Mouse (Mus musculus) lung, postnatal 25 days (tissue): ENCODE results near the gene 4930412O13Rik.

Experiments
- DNase-seq: peaks from one replicate; pipeline ENCODE4 v3.0.0; 2022; ENCODE audit warnings: low spot score

The 4930412O13Rik gene

GRCm38 (mm10) chr2:9881051-9881591 is at the start of gene 4930412O13Rik:
Gene 4930412O13Rik (plus strand): TSS chr2:9881252.
- DNase-seq: no peak

GRCm38 (mm10) chr2:9833712-9834111 is 47.3 kb upstream of the 4930412O13Rik start:
- no peak for DNase-seq

- no peak for DNase-seq
These were observed 45.9 kb upstream of the 4930412O13Rik start for GRCm38 (mm10) chr2:9835195-9835594.

GRCm38 (mm10) chr2:9852851-9853576 is 28.0 kb upstream of the 4930412O13Rik start:
- no peak for DNase-seq

GRCm38 (mm10) chr2:9855861-9856260 is 25.2 kb upstream of the 4930412O13Rik start:
- no peak for DNase-seq

- no peak for DNase-seq
These were observed 20.4 kb upstream of the 4930412O13Rik start for GRCm38 (mm10) chr2:9860698-9861097.

GRCm38 (mm10) chr2:9867092-9867825 is 13.8 kb upstream of the 4930412O13Rik start:
- no peak for DNase-seq

- no peak for DNase-seq
These were observed 9.8 kb upstream of the 4930412O13Rik start for GRCm38 (mm10) chr2:9871141-9871716.

GRCm38 (mm10) chr2:9871798-9872197 is 9.3 kb upstream of the 4930412O13Rik start:
- no peak for DNase-seq

- DNase-seq: no peak
These were observed 8.4 kb upstream of the 4930412O13Rik start for GRCm38 (mm10) chr2:9872682-9873081.

GRCm38 (mm10) chr2:9873757-9874156 is 7.3 kb upstream of the 4930412O13Rik start:
- no peak for DNase-seq

GRCm38 (mm10) chr2:9874467-9875219 is 6.4 kb upstream of the 4930412O13Rik start:
- no peak for DNase-seq

GRCm38 (mm10) chr2:9875220-9875619 is 5.8 kb upstream of the 4930412O13Rik start:
- no peak for DNase-seq

GRCm38 (mm10) chr2:9875676-9876357 is 5.2 kb upstream of the 4930412O13Rik start:
- DNase-seq: no peak

- DNase-seq: no peak
These were observed 4.3 kb upstream of the 4930412O13Rik start for GRCm38 (mm10) chr2:9876621-9877325.

- no peak for DNase-seq
These were observed 3.7 kb upstream of the 4930412O13Rik start for GRCm38 (mm10) chr2:9877326-9877690.

GRCm38 (mm10) chr2:9877966-9878563 is 3.0 kb upstream of the 4930412O13Rik start:
- DNase-seq: no peak

- DNase-seq: peak; percentile 62
These were observed 2.4 kb upstream of the 4930412O13Rik start for GRCm38 (mm10) chr2:9878564-9879081.

- no peak for DNase-seq
These were observed 2.0 kb upstream of the 4930412O13Rik start for GRCm38 (mm10) chr2:9879092-9879491.

GRCm38 (mm10) chr2:9879493-9879892 is 1.6 kb upstream of the 4930412O13Rik start:
- DNase-seq: peak; percentile 95
